Mouse (Mus musculus) layer of hippocampus, adult 9-10 months (tissue): Measurements from ENCODE around the gene Gm26920.
A peak's percentile ranks its signal among the peaks of the same experiment; 100 is the strongest.
"Not testable (repeated sequence)": the region's sequence is repeated elsewhere in the genome, so short reads cannot be mapped to it uniquely, and the experiment has no call there.

Source experiments
- DNase-seq: peaks from one replicate; pipeline ENCODE4 v3.0.0; 2022; ENCODE audit warnings: low spot score

Gene Gm26920

DNA sequence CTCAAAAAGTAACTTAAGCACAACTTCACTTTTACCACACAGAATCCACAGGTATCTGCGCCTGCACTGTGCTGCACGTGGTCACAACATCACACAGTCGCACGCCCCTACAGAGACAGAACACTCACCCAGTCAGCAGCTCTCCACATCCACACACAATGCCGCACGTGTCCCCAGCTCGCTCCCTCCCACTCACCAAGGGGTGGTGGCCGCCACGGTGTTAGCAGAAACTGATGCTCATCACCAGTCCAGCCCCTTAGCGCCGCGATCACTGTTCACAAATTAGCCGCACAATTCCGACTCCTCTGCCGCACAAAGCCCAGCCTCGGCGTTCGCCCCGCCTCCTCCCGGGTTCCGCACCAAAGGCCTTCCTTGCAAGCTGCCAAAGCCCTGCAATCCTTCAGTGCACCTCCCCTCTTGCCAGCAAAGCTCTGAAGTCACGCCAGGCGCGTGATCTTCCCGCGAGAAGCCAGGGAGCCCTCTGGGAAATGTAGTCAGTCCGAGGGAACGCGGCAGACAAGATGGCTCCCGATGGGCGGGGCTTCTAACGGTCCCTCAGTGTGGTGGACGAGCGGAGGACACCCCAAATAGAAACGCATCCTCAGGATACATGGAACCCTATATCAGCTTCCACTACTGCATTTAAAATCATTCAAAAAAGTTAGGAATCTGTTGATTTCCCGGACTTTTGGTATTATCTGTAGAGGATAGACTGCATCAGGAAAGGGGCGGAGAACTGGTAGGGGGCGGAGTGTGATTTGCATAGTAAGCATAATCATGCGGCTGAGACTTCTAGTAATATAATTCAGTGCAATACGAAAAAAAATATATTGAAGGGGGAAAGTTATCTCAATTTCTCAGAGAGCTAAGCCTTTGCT is at the start of gene Gm26920, which contains the start of gene Zfp566:
Gm26920 (minus strand) TSS at position 319 of the 878 bp plus-strand sequence.
Zfp566 (minus strand) TSS at position 436 of the 878 bp plus-strand sequence.
- DNase-seq: peak; percentile 92

GRCm38 (mm10) chr7:30136826-30137225 is 46.6 kb upstream of the Gm26920 start:
- DNase-seq: no peak

- no peak for DNase-seq
Observed at GRCm38 (mm10) chr7:30132396-30132795, 42.2 kb upstream of the Gm26920 start.

DNA sequence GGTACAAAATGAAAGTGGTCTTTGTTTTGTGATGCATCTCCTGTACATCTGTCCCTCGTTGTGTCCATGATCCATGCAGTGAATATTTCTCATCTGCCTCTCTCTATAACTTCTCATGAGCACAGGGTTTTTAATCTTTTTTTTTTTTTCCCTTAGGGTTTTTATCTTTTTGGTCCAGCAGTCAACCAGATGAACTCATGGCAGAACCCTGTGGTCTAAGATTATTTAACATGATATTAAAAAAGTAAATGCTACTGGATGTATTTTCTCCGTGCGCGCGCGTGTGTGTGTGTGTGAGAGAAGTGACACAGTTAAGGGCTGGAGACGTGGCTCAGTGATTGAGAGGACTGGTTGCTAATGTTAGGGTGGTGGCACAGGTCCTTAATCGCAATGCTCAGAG is 39.7 kb upstream of the Gm26920 start:
- DNase-seq: no peak

- DNase-seq: no peak
Observed at GRCm38 (mm10) chr7:30122188-30122530, 31.9 kb upstream of the Gm26920 start.

GRCm38 (mm10) chr7:30121308-30122187 is 31.3 kb upstream of the Gm26920 start, which contains the start of gene Zfp382:
Zfp382 (plus strand) TSS chr7:30121942.
- peak; percentile 45 for DNase-seq

- DNase-seq: not testable (repeated sequence)
Observed at GRCm38 (mm10) chr7:30117935-30118334, 27.7 kb upstream of the Gm26920 start.

- DNase-seq: no peak
Observed at GRCm38 (mm10) chr7:30116076-30116475, 25.9 kb upstream of the Gm26920 start.

DNA sequence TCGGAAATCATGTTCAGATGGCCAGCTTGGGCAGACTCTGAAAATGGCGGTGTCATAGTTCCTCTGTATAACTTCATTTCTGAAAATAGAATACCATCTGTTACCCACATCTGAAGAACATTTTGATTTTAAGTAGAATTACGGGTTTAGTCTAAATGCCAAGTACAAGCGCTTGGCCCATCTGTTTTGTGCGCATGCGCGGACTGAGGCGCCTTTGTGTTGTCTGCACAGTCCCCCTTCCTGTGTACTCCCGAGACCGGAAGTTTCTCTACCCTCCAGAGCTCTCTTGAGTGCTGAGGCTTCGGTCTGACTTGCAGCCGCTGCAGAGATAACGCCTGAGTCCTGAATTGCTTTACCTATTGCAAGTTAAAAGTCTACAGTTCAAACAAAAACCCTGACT is 9.1 kb upstream of the Gm26920 start:
- DNase-seq: peak; percentile 67

- no peak for DNase-seq
Observed at GRCm38 (mm10) chr7:30095551-30096125, 5.4 kb upstream of the Gm26920 start.

DNA sequence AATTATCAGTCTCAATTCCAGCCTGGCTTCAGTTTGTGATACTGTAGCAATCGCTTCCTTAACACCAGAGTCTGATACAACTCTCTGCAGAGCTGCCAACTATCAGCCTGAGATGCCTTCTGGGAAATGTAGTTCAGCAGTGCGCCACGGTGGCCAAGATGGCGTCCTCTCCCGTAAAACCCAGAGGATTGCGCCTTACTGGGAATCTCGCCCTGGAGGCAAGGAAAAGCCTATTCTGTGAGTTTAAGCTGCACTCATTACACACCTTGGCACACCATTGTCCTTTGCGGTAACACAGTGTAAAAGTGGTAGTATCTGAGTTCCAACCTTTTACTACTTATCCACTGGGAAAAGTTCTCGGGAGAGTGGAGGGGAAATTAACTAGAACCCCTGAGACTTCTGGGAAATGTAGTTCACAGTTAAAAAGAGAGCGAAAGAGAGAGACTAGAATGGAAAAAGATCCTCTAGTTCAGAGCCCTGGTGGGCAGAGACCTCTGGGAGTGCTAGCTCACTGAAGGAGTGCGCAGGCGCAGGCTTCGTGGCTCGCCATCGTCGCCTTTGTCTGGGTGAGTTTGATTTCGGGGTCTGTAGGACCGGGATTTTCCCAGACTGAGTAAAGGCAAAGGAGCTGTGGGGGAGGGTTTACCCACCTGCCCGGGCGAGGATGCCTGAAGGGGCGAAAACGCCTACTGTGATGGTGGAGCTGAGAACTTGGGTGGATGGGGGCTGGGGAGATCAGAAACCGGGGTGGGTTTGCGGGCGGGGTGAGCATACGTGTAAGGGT is 4.6 kb upstream of the Gm26920 start, which contains the start of gene Zfp260:
Zfp260 (plus strand) TSS at position 132 of the 784 bp plus-strand sequence.
- peak; percentile 97 for DNase-seq

DNA sequence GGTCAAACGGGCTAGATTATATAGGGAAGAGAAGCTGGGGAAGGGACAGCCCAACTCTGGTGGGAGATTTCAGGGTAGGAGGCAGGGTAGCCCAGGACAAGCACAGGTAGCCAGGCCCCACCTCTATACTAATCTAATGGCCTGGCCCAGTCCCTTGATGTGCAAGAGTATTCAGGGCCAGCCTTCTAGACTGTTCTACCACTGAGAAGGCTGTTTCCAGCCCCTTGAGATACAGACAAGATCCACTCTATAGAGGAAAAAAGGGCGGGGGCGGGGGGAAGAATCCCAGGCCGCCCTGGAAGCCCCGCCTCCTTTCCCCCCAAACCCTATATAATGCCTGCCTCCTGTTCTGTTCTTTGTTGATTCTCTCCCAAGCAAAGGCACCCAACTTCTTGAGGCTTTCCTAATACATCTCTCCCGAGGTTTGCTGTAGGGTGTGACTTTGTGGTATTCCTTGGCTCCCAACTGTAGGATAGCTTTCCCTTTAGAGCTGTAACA is 3.8 kb upstream of the Gm26920 start:
- no peak for DNase-seq

GRCm38 (mm10) chr7:30092666-30093065 is 2.5 kb upstream of the Gm26920 start:
- DNase-seq: no peak

- no peak for DNase-seq
Observed at GRCm38 (mm10) chr7:30090970-30091585, 868 bp upstream of the Gm26920 start.

GRCm38 (mm10) chr7:30089405-30089804 is 805 bp downstream of the Gm26920 start:
- DNase-seq: no peak

- no peak for DNase-seq
Observed at GRCm38 (mm10) chr7:30086524-30086923, 3.7 kb downstream of the Gm26920 start.

DNA sequence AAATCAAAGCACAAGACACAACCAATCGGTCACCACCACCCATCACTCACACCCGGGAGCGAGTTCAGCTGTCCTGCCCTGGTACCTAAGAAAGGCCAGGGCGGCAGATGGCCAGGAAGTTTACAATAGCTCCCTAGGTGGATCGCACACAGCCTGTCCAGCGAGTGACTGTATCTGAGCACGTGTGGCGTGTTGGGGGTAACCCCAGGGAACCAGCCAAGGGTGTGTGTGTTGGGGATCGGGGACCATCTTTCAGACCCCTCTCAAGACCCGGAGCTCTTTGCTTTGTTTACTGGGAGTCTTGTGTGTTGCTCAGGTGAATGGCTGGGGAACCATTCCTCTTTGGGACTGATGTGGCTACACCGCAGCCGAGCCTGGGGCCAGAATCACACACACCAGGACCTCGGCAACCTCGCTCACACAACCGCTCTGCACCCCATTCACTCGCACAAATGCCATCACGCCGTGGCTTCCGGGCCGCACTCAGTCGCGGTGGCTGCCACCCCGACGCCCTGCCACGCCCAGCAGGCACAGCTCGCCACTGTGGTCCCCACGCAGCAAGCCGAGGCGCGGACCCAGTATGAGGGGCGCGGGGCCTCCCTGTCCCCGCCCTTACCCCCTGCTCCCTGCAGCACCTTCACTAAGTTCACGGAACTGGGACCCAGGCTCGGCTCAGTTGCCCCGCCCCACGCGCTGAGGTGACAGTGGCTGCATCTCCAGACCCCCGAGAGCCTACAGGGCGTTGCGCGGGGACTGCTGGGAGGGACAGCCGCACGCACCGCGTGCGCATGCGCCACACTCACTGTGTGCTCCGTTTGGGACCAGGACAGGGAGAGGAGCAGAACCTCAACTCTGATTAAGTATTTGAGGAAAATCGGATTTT is 17.8 kb downstream of the Gm26920 start, which contains the start of gene Zfp82:
Zfp82 (minus strand) TSS at position 755 of the 883 bp plus-strand sequence.
- no peak for DNase-seq

DNA sequence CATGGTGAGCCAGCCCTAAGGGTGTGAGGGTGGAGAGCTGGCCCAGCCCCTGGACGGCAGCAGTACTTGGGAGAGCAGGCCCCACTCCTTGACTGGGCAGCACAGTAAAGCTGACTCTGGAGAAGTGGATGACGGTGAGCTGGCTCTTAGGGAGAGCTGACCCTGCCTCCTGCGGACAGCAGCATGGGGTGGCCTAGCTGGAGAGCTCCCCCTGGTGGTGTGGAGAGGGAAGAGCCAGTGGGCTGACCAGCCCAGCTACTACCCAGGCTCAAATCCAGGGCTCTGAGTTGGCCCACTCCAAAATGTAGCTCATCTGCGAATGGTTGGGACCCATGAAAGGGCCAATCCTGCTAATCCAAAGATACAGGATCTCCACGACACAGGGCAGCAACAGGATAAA is 25.6 kb downstream of the Gm26920 start:
- no peak for DNase-seq

DNA sequence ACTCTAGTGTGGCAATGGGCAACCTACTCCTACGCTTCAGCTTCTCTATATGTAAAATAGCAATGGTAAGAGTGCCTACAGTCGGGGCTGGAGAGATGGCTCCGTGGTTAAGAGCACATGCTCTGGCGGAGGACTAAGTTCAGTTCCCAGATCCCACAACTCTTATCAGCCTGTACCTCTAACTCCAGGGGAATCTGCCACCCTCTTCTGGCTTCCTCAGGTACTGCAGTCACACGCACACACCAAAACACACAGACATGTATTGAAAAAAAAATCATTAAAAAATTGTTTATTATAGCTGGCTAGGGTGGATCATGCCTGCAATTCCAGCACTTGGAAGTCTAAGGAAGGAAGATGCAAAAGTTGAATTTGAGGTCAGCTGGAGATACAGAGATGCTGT is 27.7 kb downstream of the Gm26920 start:
- DNase-seq: no peak

DNA sequence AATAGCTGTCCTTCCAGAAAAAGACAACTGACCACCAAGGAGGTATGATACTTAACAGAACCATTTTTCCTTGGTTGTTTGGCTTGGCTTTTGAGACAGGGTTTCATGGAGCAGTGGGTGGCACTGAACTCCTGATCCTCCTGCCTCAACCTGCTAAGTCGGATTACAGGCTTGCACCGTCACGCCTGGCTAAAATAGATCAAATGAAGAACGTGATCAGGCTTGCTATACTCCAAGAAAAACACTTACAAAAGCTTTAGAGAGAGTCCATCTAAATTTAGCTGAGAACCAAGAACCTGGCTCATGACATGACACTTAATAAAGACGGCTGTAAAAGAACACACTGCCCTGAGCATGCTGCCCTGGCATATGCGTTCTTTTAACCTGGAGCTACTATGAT is 29.9 kb downstream of the Gm26920 start:
- DNase-seq: no peak
